Mouse (Mus musculus) spleen, adult 12 weeks (tissue): ENCODE results near the gene Mcoln1.

Experiments
- DNase-seq: peaks from one replicate; pipeline ENCODE4 v3.0.0; 2022; ENCODE audit warnings: low spot score

Mcoln1 gene

GRCm38 (mm10) chr8:3498583-3498982 is 1.7 kb upstream of the Mcoln1 start:
- DNase-seq, result no peak

DNA sequence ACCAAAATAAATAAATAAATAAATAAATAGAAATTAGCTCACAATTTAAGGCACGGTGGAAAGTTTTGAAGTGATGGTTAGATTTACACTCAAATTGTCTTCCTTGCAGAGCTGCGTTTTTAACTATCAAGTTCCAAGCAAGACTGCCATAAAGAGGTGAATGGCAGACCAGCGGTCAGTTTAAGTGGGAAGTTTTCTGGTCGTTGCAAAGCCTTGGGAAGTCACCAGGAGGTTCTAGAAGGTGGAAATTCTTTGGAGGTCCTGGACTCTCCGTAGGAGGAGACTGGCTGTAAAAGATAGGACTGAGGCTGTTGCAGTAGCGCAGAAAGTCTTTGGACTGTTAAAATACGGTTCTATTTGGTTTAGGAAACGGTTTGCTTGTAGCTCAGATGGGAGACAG is 506 bp upstream of the Mcoln1 start:
- DNase-seq, result no peak

DNA sequence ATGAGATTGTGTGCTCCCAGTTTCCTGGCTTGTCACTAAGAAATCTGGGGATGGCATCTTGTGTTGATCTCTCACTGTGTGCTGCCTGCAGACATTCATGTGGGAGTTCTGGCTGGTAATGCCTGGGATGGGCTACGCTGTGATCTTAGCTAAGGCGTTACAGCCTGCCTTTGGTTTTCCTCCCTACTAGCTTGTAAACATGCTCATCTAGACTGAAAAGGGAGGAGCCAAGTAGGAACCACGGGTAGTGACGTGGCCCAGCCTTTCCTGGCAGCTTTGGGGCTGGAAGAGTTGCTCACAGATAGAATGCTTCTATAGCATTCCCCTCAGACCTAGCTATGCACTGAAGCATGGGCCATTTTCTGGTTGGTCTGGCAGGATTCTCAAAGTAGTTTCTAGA is 2.0 kb downstream of the Mcoln1 start:
- no peak for DNase-seq

DNA sequence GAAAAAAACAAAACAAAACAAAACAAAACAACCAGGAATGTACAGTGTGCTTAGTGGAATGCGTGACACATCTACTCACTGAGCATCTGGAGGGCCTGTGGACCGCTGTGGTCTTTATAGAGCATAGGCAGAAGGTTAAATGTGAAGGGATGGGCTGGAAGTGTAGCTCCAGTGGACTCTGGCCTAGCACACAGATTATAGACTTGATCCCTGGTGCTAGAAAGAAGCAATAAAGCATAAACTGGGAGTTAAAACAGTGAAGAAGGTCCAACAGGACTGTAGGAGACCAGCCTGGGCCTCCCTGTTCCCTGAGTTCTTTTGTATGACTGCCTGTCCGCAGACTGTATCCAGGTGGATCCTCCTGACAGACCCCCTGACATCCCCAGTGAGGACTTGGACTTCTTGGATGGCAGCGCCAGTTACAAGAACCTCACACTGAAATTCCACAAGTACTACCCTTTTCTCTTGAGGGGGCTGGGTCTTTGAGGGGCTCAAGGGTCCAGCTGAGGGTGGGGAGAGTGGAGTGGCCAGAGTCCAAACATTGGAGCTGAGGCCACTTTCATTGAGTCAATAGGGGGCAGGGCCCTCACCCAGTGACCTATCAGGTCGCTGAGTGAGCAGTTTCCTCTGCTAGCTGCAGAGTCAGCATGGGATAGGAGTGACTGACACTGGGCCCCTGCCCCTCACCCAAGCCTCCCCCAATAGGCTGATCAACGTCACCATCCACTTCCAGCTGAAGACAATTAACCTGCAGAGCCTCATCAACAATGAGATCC is 7.9 kb downstream of the Mcoln1 start:
- DNase-seq, result no peak

GRCm38 (mm10) chr8:3514681-3515247 is 14.5 kb downstream of the Mcoln1 start:
- DNase-seq, result no peak

DNA sequence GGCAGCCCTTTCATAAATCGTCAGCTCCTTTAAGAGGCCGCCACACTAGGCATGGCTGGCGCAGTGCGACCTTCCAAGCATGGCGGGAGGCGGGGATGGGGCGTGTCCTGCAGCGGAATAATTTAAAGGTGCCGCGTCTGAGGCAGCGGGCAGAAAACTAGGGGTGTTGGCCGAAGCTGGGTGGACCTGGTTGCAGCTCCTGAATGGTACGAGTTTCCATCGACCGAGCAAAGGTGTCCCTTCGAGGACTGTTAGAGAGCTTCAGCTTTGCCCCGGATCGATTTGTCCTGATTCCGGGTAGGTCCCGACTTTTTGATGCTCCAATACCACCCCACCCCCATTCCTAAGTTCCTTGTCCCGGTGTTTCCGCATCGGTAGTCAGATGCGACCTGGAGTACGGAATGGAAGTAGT is 15.0 kb downstream of the Mcoln1 start, which contains the start of gene Pnpla6:
TSS of gene Pnpla6 (plus strand) at position 125 of the 412 bp plus-strand sequence.
- peak; percentile 74 for DNase-seq

DNA sequence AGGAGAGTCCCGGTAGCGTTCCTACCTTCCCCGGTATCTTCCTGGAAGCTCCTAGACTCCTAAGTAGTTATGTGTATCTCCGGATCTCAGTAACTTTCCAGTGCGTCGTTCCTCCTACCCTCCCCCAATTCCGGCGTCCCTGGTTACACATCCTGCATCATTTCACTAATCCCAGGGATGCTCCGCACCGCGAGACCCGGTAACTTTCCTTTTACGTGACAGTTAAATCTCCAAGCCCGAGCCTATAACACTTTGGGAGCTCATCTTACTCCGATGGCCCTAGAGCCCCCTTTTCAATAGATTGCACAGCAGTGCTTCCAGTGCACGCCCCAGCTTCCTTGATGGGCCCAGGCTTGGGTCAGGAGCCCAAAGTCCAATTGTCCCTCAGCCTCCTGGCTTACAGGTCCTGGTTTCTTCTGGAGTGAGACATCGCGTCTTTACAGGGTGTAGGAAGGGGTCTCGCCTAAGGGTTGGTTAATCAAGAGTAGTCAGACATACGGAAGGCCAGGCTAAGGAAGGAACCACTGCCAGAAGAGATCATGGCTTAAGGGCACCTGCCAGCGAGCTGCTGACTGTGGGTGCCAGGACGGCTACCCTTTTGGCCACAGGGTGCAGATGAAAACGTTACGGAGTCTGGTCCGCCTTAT is 15.6 kb downstream of the Mcoln1 start:
- DNase-seq, result no peak

DNA sequence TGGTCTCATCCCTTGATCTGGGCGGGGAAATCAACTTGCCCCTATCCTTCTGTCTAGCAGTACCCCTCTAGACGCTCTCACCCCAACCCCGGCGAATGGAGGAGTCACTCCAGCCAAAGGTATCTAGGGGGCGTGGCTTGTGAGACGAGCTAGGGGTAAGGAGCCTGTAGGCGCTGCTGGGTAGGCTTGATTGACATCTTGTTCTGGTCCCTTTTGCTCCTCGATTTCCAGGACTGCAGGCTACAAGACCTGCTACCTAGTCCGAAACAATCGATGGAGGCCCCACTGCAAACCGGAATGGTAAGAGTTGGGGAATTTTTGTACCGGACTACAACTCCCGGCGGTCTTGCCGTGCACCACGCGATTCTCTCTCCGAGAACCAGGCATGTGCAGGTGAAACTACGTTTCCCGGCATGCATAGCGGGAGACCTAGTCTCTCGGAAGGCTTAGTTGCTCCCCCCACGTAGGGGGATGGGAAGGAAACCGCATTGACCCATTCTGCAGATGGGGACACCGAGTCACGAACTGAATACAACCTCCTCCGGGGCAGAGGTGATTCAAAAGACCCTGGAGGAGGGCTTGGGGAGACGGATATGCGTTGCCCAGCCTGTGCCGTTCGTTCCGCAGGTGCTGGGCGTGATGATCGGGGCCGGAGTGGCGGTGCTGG is 16.3 kb downstream of the Mcoln1 start:
- DNase-seq, result peak; percentile 91

DNA sequence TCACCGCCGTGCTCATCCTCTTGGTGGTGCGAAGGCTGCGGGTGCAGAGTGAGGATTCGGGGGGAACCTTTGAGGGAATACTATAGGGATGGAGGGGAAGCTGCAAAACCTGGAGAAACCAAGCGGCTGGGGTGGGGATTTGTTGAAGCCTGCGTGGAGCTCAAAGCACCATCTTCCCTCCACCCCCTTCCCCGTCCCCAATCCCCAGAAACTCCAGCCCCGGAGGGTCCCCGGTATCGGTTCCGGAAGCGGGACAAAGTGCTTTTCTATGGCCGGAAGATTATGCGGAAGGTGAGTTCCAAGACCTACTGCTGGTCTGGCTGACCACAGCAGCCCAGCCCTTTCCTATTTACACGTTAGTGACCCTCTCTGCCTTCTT is 16.8 kb downstream of the Mcoln1 start:
- no peak for DNase-seq

GRCm38 (mm10) chr8:3522007-3522697 is 21.9 kb downstream of the Mcoln1 start:
- peak; percentile 72 for DNase-seq

DNA sequence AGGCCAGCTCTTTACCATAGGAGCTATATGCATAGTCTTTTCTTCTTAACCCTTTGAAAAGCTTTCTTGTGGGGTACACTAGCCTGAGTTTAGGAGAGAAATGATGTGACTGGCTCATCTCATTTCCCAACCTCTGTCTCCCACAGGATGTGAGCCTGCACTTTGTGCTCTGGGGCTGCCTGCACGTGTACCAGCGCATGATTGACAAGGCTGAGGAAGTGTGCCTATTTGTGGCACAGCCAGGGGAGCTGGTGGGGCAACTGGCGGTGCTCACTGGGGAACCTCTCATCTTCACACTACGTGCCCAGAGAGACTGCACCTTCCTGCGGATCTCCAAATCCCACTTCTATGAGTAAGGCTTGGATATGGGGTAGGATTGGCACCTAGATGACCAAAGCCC is 30.6 kb downstream of the Mcoln1 start:
- DNase-seq, result no peak

DNA sequence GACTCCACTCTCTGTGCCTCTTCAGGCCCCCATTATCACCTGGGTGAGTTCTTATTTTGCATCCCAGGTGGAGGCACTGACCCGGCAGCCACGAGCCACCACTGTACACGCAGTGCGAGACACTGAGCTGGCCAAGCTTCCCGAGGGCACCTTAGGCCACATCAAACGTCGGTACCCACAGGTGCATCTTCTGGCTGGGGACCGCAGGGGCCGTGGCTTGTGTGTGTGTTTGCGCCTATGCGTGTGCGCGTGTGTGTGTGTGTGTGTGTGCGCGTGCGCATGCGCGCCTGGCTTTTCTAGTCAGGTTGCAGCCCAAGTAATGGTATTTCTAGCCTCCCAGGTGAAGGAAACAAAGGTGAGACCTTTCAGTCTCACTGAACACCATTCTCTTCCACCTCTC is 31.7 kb downstream of the Mcoln1 start:
- no peak for DNase-seq

DNA sequence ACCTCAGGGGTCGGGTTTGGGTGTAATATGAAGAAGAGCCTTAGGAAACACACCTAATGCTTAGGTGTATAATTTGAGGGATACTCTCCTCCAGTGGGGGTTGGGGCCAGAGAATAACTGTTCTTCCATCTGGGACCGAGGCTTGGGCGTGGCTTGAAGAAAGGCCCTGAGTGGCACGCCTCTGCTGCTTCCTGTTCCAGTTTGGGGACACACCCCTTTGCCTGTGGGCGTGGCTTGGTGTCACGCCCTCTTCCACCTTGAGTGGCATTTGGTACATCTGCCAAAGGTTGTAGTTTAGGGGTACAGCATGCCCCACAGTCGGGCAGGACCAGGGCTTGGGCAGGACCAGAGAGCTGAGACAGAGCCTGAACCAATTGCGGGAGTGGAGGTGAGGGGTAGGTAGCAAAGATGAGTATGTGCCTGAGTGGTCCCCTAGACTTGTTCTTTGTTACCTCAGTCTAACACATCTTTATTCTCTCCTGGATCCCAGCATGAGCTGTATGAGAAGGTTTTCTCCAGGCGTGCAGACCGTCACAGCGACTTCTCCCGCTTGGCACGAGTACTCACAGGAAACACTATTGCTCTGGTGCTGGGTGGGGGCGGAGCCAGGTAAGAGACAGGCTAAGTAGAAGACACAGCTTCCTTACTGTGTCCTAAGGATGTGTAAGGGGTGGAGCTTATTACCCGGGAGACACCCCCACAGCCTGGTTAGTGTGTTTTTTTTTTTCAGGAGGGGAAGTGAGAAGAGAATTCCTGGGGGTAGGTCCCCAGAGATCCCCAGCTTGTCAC is 36.0 kb downstream of the Mcoln1 start:
- peak; percentile 51 for DNase-seq

GRCm38 (mm10) chr8:3536940-3537339 is 36.7 kb downstream of the Mcoln1 start:
- no peak for DNase-seq

DNA sequence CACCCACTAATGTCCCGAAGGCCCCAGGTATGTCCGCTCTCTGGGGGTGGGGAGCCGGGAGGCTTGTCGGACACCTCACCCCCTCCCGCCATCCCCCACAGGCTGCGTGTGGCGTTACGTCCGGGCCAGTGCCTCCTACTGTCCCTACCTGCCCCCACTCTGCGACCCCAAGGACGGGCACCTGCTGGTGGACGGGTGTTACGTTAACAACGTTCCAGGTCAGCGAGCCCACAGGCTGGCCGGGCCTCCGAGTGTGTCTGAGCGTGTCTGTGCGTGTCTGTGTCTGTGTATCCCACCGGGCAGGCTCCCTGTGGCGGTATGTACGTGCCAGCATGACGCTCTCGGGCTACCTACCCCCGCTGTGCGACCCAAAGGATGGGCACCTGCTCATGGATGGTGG is 37.4 kb downstream of the Mcoln1 start:
- no peak for DNase-seq

- no peak for DNase-seq
Measured at GRCm38 (mm10) chr8:3539146-3539545, 38.9 kb downstream of the Mcoln1 start.

DNA sequence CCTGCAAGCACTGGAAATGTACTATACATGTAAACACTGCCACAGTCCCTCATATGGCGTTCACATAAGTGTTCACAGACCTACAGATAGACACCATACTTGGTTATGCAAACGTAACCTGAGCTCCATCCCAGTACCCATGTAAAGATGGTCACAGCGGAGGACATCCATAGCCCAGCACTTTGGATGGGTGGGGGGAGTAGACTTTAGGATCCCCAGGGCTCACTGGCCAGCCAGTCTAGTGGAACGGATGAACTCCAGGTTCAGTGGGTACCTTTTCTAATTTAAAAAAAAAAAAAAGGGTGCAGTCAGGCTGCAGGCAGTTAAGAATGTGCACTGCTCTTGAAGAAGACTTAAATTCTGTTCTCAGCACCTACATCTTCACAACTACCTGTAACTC is 39.8 kb downstream of the Mcoln1 start:
- DNase-seq, result no peak

DNA sequence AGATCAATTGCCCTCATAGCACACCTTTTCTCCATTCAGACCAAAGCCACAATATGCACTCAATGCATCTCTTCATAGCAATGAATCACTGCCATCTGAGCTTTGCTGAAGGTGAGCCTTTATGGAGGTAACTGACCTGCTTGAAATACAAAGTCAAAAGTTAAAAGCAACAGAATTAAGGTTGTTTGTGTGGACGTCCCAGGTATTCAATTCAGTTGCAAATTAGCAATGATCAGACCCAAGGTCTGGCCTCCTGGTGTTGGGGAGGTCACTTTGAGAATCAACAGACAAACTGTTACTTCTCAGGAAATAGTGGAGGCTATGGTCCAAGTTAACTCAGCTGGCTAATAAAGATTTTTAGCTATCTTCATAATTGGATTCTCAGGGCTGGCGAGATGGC is 46.3 kb downstream of the Mcoln1 start:
- DNase-seq, result no peak

DNA sequence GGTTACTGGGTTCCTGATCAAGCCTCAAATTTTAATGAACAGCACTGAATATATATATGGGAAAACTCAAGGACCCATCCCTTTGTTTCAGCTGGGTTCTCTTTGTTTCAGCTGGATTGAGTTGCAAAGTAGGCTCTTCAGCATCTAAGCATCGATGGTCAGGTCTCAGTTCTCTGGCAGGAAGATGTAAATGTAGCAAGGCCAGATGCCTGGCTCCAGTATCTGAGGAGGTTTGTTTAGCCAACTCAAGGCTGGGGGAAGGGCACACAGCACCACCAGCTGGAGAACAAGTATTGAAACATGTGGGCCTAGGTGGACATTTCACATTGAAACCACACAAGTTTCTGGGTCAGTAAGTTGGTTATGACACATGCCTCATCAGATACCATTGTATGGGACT is 52.0 kb downstream of the Mcoln1 start:
- DNase-seq, result no peak

GRCm38 (mm10) chr8:3556114-3556513 is 55.9 kb downstream of the Mcoln1 start:
- DNase-seq, result no peak
